Mouse (Mus musculus) midbrain, embryonic 13.5 days (tissue): ENCODE data around the gene Prpf19. TPM values are rescaled to one million over a fixed set of nuclear protein-coding genes. Genes with fewer than 3 reads are reported as not detected.

ENCODE experiments used
- ATAC-seq: fragments of 200-750 bp; cut with Nextera tagmentation; 2 replicates; pipeline ENCODE4 v1.8.0; 2017; ENCODE audit warnings: mild to moderate bottlenecking, moderate TSS enrichment, moderate library complexity
- H3K27ac ChIP-seq: fragments of 300-500 bp; sonication (generic); 2 replicates; pipeline ENCODE4 v1.5.1; 2015; ENCODE audit warnings: inconsistent platforms, mild to moderate bottlenecking, moderate library complexity
- H3K27me3 ChIP-seq: fragments of 300-500 bp; sonication (generic); 2 replicates; pipeline ENCODE4 v1.6.1; 2015; ENCODE audit warnings: mild to moderate bottlenecking, inconsistent platforms
- H3K36me3 ChIP-seq: fragments of 300-500 bp; sonication (generic); 2 replicates; pipeline ENCODE4 v1.6.1; 2015; ENCODE audit warnings: mild to moderate bottlenecking, inconsistent platforms
- H3K4me1 ChIP-seq: fragments of 300-500 bp; sonication (generic); replicated peaks from 2 replicates; pipeline ENCODE4 v1.6.1; 2015; ENCODE audit warnings: inconsistent platforms
- H3K4me2 ChIP-seq: fragments of 300-500 bp; sonication (generic); replicated peaks from 2 replicates; pipeline ENCODE4 v1.6.1; 2015; ENCODE audit warnings: moderate library complexity, mild to moderate bottlenecking, inconsistent platforms
- H3K4me3 ChIP-seq: fragments of 300-500 bp; sonication (generic); replicated peaks from 2 replicates; pipeline ENCODE4 v1.5.1; 2015; ENCODE audit warnings: mild to moderate bottlenecking, inconsistent platforms
- H3K9ac ChIP-seq: fragments of 300-500 bp; sonication (generic); replicated peaks from 2 replicates; pipeline ENCODE4 v1.6.1; 2015; ENCODE audit warnings: mild to moderate bottlenecking, inconsistent platforms
- H3K9me3 ChIP-seq: fragments of 300-500 bp; sonication (generic); 2 replicates; pipeline ENCODE4 v1.6.1; 2016; ENCODE audit warnings: mild to moderate bottlenecking, inconsistent platforms
- WGBS: fragments of 180-500 bp; shearing (Covaris S2); methylation state at CpG from one replicate; pipeline ENCODE4 v1.1.7; 2015; 5-methylcytosine and 5-hydroxymethylcytosine counted together
- polyA plus RNA-seq: library from polyadenylated mRNA; unstranded; fragments of >200 nt; fragmentation: Nextera tagmentation; extraction: Ambion mirVana; gene quantifications from 2 replicates; pipeline ENCODE4 v1.2.1, GENCODE M21; 2015

The Prpf19 gene
- polyA plus RNA-seq, 1 experiment from 2014 or later, result 49.5 TPM

DNA sequence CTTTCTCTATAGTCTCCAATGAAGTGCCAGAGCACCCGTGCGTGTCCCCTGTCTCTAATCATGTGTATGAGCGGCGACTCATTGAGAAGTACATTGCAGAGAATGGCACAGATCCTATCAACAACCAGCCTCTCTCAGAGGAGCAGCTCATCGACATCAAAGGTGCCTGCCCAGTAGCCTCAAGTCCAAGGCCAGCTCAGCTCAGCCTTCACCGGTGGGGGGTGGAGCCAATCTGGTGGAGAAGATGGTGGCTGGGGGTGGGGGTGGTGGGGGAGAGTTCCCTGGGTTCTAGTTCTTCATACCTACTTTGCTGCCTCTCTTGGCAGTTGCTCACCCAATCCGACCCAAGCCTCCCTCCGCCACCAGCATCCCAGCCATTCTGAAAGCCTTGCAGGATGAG lies 2.5 kb downstream of the Prpf19 start:
- Histone ChIP-seq H3K9me3 (no peaks in the 10 kb centered on the region), H3K4me2 (no peak overlapping the region), H3K36me3 (peaks cover 52% of the 10 kb centered on the region), H3K27ac (no peak overlapping the region), H3K27me3 (no peaks in the 10 kb centered on the region), H3K9ac (no peak overlapping the region), H3K4me3 (no peak overlapping the region), H3K4me1 (peaks cover 21% of the 10 kb centered on the region)
- ATAC-seq, result no peak
- WGBS, result 89% methylated on average over 8 of the region's 8 CpGs

DNA sequence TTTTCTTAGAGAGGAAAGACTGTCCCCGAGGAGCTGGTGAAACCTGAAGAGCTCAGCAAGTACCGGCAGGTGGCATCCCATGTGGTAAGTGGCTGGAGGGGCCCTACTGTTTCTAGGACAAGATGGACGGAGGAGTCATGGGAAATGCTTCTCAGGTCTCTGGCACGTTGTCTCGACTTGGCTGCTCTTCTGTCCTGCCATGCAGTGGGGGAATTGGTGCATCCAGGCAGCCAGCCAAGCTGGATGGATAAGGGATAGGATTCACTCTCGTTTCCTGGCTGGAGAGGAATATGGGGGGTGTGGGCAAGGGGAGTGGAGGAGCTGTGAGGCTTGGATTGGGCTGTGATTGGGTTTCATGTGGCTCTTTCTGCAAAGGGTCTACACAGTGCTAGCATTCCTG lies 5.3 kb downstream of the Prpf19 start:
- H3K4me2 ChIP-seq, result no peak overlapping the region
- no peak for ATAC-seq
- no peak overlapping the region for H3K4me3 ChIP-seq
- peaks cover 21% of the 10 kb centered on the region for H3K4me1 ChIP-seq
- no peak overlapping the region for H3K27ac ChIP-seq
- H3K36me3 ChIP-seq, result peaks cover 81% of the 10 kb centered on the region
- no peak overlapping the region for H3K9ac ChIP-seq
- 86% methylated on average over 6 of the region's 6 CpGs for WGBS
- H3K9me3 ChIP-seq, result no peaks in the 10 kb centered on the region
- H3K27me3 ChIP-seq, result no peaks in the 10 kb centered on the region

DNA sequence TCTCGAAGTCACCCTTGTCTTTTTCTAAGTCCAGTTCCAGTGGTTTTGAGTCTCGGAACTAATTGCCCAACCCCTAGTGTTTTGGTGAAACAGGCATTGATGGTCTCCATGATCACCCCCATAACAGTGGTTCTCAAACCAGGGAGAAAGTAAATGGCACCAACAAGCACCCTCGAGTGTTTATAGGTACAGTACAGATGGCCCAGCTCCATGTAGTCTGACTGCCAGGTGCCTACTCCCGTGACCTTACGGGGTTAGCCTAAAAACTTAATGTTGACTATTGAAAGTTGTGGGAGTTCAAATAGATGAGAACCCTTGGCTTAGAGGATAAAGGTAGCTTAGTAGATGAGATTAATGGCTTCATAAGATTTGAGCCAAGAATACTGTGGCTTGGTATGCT lies 6.0 kb downstream of the Prpf19 start:
- Histone ChIP-seq H3K4me1 (peaks cover 16% of the 10 kb centered on the region), H3K36me3 (peaks cover 88% of the 10 kb centered on the region), H3K4me2 (no peak overlapping the region), H3K27ac (no peak overlapping the region), H3K4me3 (no peak overlapping the region), H3K9me3 (no peaks in the 10 kb centered on the region), H3K27me3 (no peaks in the 10 kb centered on the region), H3K9ac (no peak overlapping the region)
- no peak for ATAC-seq
- WGBS, result 98% methylated on average over 5 of the region's 5 CpGs

DNA sequence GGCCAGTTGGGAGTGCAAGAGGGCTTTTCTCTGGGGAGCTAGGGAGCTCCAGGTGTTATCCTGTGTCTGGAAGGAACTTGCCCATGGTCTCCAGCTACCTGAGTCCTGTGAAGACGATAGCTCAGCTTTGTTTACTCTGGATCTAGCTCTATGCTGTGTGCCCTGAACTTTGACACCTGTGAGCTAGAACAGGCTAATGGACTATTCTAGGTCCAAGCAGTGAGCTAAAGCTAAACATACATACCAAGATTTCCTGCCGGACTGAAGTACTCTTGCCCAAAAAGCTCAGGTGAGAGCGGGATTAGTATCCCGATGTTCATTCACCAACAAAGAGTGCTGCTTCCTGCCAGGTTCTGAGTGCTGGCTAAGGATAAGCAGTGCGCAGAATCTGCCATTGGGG lies 9.5 kb downstream of the Prpf19 start:
- WGBS, result 93% methylated on average over 5 of the region's 5 CpGs
- Histone ChIP-seq H3K27ac (no peak overlapping the region), H3K36me3 (peaks cover 87% of the 10 kb centered on the region), H3K9me3 (no peaks in the 10 kb centered on the region), H3K4me3 (no peak overlapping the region), H3K9ac (no peak overlapping the region), H3K27me3 (no peaks in the 10 kb centered on the region), H3K4me2 (no peak overlapping the region), H3K4me1 (no peaks in the 10 kb centered on the region)
- ATAC-seq, result no peak

DNA sequence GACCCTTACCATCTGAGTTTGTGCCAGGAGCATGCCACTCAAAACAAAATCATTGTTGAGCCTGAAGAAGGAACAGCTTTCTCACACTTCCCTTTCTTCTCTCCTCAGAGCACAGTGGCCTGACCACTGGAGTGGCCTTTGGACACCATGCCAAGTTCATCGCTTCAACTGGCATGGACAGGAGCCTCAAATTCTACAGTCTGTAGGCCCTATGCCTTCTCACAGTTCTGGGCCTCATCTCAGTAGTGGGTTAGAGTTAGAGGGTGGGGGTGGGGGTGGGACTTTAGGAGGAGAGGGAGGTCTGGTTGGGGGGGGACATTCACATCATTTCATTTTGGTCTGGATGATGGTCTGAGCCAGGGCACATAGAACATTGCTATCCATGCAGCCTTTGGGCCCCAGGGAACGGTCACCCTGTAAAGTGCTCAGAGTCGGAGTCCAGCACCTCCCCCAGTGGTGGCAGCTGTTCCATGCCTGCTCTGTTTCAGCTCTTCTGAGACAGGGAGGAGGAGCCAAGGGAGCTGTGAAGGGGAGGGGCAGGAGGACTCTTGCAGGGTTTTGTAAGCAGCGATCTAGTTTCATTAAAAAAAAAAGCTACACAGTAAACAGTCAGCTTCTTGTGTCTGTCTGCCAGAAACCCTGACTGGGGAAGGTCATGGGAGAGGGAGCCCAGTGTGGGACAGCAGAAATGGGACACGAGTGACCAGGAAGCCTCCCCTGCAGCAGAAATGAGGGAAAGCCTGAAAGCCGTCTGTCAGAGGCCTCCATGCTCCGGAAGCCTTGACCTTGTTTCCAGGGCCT lies 10.1 kb downstream of the Prpf19 start:
- no peaks in the 10 kb centered on the region for H3K9me3 ChIP-seq
- no peak overlapping the region for H3K9ac ChIP-seq
- H3K27ac ChIP-seq, result no peak overlapping the region; the same call in 1 of the 2 replicates
- no peak overlapping the region for H3K4me3 ChIP-seq
- H3K27me3 ChIP-seq, result no peaks in the 10 kb centered on the region
- H3K4me1 ChIP-seq, result no peaks in the 10 kb centered on the region
- 66% methylated on average over 7 of the region's 7 CpGs for WGBS
- H3K36me3 ChIP-seq, result peaks cover 81% of the 10 kb centered on the region
- H3K4me2 ChIP-seq, result no peak overlapping the region
- no peak for ATAC-seq

DNA sequence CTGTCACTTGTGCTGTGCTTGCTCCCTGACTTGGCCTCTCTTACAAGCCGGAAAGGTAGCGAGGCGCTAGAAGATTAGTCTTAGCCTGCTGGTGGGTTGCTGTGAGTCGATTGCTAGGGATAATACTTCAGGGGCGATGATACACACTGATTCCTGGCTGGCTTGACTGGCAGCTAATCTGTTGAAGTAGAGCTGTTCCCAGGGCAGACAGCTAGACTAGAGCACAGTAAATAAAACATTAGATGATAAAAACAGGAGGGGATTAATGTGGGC lies 10.6 kb downstream of the Prpf19 start:
- no peaks in the 10 kb centered on the region for H3K9me3 ChIP-seq
- ATAC-seq, result no peak
- no peaks in the 10 kb centered on the region for H3K4me1 ChIP-seq
- H3K9ac ChIP-seq, result no peak overlapping the region
- H3K4me2 ChIP-seq, result no peak overlapping the region
- H3K36me3 ChIP-seq, result peaks cover 76% of the 10 kb centered on the region
- 82% methylated on average over 5 of the region's 5 CpGs for WGBS
- H3K27me3 ChIP-seq, result no peaks in the 10 kb centered on the region
- no peak overlapping the region for H3K4me3 ChIP-seq
- no peak overlapping the region for H3K27ac ChIP-seq

DNA sequence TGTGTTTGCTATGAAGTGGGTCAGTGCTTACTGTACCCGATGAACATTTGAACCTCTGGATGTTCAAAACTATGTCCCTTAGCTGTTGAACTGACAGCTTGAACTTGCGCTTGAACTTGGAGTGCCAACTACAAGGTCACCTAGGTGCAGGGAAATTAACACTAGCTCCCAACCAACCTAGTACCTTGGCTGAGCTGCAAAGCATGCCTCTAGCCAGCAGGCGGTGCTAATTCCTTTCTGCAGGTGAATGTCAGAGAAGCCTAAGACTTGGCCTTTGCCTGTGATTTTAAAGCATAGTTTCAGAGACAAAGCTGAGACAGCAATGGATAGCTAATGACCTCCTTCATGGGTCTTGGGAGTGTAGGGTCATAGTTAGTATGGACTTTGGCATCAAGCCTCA lies 12.9 kb downstream of the Prpf19 start:
- Histone ChIP-seq H3K36me3 (peaks cover 53% of the 10 kb centered on the region), H3K9ac (no peak overlapping the region), H3K4me1 (no peaks in the 10 kb centered on the region), H3K27me3 (no peaks in the 10 kb centered on the region), H3K4me3 (no peak overlapping the region), H3K9me3 (no peaks in the 10 kb centered on the region), H3K4me2 (no peak overlapping the region), H3K27ac (no peak overlapping the region)
- 54% methylated on average over 3 of the region's 3 CpGs for WGBS
- peak; percentile 66 for ATAC-seq

DNA sequence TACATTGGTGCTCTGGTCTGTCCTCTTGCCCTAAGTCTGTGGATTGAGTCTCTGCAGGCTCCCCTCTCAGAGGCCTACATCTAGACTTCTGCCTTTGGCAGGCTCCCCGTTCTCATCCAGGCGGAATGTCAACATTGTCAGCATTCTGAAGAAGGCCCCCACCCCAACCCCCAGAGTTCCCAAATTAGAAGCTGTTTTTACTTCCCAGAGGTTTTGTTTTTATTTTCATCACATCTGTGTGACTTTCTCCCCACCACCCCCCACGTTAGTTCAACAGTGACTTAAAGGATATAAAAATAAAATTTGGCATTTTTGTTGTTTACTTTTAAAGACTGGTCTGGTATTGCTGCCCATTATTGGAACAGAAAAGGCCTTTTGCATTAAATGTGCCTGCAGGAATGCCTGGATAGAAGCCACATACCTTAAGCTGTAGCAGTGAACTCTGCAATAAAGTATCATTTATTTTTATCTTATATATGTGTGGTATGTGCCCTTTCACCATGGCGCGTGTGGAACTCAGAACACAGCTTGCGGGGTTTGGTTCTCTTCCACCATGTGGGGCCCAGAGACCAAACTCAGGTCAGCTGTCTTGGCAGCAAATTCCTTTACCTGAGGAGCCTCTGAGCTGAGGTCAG lies 14.2 kb downstream of the Prpf19 start:
- no peak overlapping the region for H3K27ac ChIP-seq

DNA sequence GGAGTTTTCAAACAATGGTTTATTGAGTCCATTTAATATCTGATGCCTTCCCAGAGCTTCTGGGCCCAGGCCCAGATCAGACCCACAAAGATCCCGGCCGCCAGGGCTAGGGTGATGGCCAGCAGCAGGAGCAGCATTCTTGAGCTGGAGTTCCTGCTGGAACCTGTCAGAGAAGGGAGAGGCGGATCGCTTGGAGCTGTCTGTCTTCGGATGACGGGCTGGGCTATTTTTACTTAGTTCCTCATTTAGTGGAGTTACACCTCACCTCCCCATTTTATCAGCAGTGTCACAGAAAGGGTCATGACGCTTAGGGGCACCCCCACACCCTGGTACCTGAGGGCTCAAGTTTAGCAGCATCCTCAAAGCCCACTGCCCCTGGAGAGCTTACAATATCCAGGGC lies 19.3 kb downstream of the Prpf19 start:
- no peak overlapping the region for H3K27ac ChIP-seq
- WGBS, result 84% methylated on average over 7 of the region's 7 CpGs
- no peak overlapping the region for H3K4me2 ChIP-seq
- no peaks in the 10 kb centered on the region for H3K36me3 ChIP-seq
- no peak overlapping the region for H3K4me3 ChIP-seq
- ATAC-seq, result no peak
- H3K9me3 ChIP-seq, result no peaks in the 10 kb centered on the region
- H3K27me3 ChIP-seq, result no peaks in the 10 kb centered on the region
- H3K9ac ChIP-seq, result no peak overlapping the region
- no peaks in the 10 kb centered on the region for H3K4me1 ChIP-seq

More for the DNA sequence above, 14.2 kb downstream of the Prpf19 start:
- Histone ChIP-seq H3K27me3 (no peaks in the 10 kb centered on the region), H3K9ac (no peak overlapping the region), H3K4me2 (no peak overlapping the region), H3K4me1 (no peaks in the 10 kb centered on the region), H3K36me3 (peaks cover 40% of the 10 kb centered on the region), H3K4me3 (no peak overlapping the region), H3K9me3 (no peaks in the 10 kb centered on the region)
- 88% methylated on average over 6 of the region's 6 CpGs for WGBS
- no peak for ATAC-seq

DNA sequence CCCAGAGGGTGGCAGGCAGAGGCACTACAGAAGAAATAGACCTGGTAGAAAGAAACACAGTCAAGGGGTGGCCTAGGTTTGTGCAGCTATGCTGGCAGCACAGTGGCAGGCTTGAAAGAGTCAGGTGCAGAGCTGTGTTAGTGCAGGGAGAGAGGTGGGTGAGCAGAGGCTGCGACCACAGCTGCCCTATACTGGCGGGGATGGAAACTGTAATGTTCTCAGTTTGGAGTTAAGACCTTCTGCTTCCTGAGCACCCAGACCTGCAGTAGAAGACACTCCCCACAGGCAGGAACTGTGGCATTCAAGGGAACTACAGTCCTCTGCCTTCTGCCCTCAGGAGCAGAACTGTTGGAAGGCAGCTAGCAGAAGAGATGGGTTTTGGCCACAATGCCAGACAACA lies 19.8 kb downstream of the Prpf19 start:
- H3K27me3 ChIP-seq, result no peaks in the 10 kb centered on the region
- no peak for ATAC-seq
- no peak overlapping the region for H3K9ac ChIP-seq
- 91% methylated on average over 2 of the region's 2 CpGs for WGBS
- H3K4me2 ChIP-seq, result no peak overlapping the region
- H3K36me3 ChIP-seq, result no peaks in the 10 kb centered on the region
- H3K4me3 ChIP-seq, result no peak overlapping the region
- H3K4me1 ChIP-seq, result no peaks in the 10 kb centered on the region
- no peak overlapping the region for H3K27ac ChIP-seq
- no peaks in the 10 kb centered on the region for H3K9me3 ChIP-seq

DNA sequence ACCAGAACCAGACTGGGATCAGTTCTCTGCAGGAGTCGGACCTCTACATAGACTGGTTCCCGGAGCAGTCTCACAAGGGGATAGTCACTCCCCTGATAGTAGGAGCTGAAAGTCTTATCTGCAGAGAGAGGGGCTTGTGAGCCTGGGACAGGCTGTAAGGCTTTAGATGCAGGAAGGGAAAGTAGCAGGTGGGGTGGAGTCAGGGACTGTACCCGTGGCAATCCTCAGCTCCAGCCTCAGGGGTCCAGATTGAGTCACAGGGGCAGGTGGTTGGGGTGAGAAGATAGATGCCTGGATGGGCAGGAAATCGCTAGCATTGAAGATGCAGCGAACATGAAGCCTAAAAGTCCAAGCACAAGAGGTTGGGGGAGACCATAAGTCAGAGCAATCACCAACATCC lies 21.5 kb downstream of the Prpf19 start:
- H3K4me1 ChIP-seq, result no peaks in the 10 kb centered on the region
- no peak overlapping the region for H3K27ac ChIP-seq
- WGBS, result 71% methylated on average over 5 of the region's 5 CpGs
- no peak for ATAC-seq
- H3K4me3 ChIP-seq, result no peak overlapping the region
- H3K9me3 ChIP-seq, result no peaks in the 10 kb centered on the region
- H3K36me3 ChIP-seq, result no peaks in the 10 kb centered on the region
- no peak overlapping the region for H3K4me2 ChIP-seq
- H3K27me3 ChIP-seq, result no peaks in the 10 kb centered on the region
- no peak overlapping the region for H3K9ac ChIP-seq

DNA sequence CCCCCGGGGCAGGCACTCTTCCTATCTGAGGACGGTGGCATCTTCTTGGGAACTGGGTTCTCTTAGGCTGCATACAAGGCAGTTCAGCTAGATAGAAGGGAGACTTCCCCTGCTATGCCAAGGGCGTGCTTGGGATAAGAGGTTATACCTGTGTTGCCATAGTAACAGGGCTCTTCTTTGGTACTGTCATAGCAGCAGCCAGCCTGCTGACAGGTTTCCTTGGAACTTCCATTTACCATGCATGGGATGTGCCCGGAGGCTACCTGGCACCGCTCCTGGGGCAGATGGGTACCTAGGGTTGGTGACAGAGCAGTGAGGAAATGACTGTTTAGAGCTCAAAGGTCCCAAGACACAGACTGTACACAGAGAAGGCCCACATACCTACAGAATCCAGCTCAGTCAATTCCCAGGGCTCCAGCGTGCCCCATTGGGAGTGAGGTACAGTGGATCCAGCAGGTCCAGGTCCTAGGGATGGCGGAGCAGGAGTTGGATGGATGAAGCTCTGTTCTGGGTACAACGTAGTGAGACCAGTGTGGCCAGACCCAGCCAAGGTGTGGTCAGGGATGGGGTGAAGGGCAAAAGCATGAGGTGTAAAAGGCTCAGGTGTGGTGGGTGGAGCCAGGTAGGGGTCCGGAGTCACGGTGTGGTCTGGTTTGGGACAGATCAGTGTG lies 23.4 kb downstream of the Prpf19 start:
- Histone ChIP-seq H3K4me1 (no peaks in the 10 kb centered on the region), H3K4me3 (no peak overlapping the region), H3K27ac (no peak overlapping the region), H3K4me2 (no peak overlapping the region), H3K9me3 (no peaks in the 10 kb centered on the region), H3K9ac (no peak overlapping the region), H3K36me3 (no peaks in the 10 kb centered on the region), H3K27me3 (no peaks in the 10 kb centered on the region)
- peak; percentile 62 for ATAC-seq
- WGBS, result 85% methylated on average over 10 of the region's 10 CpGs
